Mouse (Mus musculus) c-Kit-positive CD71-positive TER-119-negative erythroid progenitor cells, embryonic 14.5 days (primary cell): ENCODE measurements at regions not wholly inside any gene's neighbourhood (a gene's known extent, or its start where the extent isn't known, plus 50 kb on each side); places are given as distances from the start of the nearest gene placed in this dataset.

ENCODE experiments used
- DNase-seq: peaks from one replicate; pipeline ENCODE4 v3.0.0-alpha.2; 2013; ENCODE audit warnings: low read depth

DNA sequence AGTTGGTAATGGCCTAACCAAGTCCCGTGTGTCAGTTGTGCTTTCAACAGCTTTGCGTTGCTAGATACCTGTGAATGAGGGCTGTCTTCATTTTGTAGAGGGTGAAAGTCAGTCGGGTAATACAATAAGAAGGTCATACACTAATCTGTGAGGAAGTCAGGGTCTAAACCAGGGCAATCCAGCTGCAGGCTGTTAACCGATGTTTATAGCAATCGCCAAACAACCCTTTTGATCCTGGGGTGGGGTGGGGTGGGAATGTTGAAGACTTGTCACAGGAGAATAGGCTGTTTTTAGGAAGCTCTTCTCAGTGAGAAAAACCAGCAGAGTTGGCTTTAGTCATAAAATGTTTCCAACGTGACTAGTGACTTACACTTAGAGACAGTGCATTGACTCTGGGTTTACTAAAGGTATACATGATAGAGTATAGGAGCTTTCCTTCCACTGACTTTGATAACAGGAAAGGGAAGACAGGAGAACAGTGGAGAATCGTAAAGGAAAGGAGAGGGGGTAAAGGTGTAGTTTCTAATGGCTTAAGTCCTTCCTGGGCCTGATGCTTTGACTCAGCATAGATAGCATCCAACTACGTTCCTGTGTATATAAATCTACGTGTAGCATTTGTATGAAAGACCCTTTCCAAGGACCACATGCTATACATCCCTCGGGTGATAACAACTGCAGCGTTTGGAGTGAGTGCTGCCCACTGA, 211.6 kb downstream of the Enc1 start:
- no peak for DNase-seq

- no peak for DNase-seq
Observed at GRCm38 (mm10) chr13:97451276-97451675, 210.4 kb downstream of the Enc1 start.

DNA sequence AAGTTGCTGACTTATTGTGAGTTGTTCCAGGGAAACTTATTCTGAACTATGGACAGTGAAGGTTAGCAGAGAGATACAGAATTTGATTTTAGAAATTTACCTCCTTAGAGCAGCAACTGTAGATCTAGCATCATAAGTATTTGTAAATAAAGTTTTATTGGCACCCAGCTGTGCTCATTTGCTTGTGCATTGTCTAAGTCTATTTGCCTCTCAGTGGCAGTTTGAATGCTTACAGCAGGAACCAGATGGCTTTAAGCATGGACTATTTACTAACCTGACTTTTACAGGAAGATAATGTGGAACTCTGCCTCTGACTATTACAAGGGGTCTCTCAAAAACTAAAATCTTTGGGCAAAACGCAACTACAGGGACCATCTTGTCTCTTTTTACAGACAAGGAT, 207.2 kb downstream of the Enc1 start:
- no peak for DNase-seq

DNA sequence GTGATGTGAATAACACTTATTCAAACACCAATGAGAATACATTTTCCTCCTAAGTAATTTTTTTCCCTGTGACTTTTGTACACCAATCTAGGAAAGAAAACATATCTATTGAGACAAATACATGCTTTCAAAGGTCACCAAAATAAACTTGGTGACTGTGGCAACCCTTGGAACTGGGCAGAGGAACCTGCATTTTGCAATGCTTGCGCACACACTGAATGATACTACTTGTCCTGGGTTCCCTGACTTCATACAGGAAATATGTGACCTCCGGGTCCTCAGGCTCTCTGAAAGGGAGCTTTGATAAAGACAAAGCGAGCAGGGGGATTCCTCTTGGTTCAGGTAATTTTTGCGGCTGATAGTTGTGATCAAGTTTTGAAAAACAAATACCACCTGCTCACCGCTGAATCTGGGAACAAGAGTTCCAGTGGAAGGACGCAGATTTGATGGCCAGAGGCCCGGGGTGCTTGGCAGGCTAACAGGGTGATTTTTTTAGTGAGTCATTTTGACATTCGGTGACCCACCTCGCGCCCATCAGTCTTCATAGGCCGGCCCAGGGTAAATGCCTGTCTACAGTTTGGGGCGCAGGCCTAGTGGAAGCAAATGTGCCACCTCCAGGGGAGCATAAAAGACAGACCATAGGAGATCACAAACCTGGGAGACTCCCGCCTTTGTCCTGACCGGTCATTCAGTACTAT, 203.0 kb downstream of the Enc1 start:
- no peak for DNase-seq

DNA sequence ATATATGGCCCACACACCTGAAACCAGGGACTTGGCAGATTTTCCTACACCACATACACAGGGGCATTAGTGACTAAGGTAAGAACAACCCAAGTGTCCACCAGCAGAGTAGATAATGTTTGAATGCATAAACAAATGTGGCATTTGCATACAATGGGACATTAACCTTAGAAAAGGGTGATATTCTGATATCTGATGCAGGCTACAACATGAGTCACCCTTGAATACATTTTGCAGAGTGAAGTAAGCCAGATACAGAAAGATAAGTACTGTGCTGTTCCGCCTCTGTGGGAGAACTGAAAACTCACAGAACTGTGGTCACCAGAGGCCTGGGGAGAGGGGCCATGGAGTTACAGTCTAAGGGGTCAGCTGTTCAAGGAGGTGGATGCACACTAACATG, 201.9 kb downstream of the Enc1 start:
- no peak for DNase-seq

- no peak for DNase-seq
Observed at GRCm38 (mm10) chr13:97442283-97442682, 201.4 kb downstream of the Enc1 start.

- DNase-seq, result no peak
Observed at GRCm38 (mm10) chr13:97441803-97442202, 200.9 kb downstream of the Enc1 start.

DNA sequence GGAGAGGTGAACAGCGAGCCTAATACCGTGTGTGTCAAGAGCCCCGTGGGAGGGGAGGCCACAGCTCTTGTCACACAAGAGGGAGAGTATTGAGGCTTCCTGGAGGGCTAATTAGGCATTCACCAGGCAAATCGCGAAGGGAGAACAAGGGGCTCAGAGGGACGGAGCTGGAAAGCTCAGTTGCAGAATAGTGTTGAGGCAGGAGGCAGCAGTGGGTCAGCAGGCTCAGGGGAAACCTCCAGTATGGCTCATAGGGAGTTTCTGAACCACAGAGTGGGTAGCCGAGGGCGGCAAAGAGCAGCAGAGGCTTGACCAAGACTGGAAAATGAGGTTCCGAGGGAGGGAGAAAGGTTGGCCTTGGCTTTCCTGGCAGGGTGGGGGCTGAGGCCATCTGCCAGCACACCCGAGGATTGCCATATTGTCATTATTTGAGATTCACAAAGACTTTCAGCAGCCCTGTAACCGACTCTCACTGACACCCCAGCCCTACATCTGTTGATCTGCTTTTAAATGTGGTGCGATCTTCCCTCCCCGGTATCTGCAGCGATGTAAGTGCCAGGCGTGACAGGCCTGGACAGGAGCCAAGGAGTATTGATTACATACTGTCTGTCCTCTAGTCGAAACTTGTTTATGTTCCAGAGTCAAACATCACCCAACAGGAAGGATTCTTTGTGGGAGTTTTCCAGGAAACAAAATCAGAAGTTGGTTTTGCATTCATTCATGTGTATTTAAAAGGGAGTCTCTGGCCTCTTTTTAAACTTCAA, 198.5 kb downstream of the Enc1 start:
- DNase-seq, result no peak

DNA sequence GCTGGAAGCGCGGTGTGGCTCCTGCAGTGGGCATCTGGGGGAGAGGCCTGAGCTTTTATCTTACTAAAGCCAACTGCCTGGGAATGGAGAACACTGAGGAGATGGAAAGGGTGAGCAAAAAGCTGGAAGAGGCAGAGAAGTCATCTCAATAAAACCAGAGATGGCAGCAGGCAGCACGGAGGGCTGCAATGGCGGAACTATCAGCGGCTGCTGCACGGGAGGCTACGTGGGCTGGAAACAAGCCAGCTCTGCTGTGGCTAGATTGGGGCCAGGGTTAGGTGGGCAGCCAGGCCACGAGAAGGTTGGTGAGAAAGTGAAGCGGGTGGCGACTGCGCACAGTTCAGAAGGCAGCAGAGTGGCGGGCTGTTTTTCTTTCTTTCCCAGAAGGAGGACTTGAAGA, 197.8 kb downstream of the Enc1 start:
- DNase-seq, result no peak

DNA sequence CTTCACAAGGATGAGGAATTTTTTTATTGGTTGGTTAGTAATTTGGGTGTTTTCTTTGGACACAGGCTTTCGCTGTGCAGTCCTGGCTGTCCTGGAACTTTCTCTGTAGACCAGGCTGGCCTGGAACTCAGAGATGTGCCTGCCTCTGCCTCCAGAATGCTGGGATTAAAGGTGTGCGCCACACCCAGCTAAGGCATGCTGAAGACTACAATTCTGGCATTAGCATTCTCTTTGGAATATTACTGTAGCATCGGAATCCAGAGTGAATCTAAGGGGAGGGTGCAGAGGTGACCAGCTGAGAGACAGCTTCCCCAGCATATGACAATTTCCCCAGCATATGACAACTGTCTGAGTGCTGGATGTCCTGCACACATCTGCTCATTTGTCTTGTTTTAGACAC, 197.4 kb downstream of the Enc1 start:
- no peak for DNase-seq

DNA sequence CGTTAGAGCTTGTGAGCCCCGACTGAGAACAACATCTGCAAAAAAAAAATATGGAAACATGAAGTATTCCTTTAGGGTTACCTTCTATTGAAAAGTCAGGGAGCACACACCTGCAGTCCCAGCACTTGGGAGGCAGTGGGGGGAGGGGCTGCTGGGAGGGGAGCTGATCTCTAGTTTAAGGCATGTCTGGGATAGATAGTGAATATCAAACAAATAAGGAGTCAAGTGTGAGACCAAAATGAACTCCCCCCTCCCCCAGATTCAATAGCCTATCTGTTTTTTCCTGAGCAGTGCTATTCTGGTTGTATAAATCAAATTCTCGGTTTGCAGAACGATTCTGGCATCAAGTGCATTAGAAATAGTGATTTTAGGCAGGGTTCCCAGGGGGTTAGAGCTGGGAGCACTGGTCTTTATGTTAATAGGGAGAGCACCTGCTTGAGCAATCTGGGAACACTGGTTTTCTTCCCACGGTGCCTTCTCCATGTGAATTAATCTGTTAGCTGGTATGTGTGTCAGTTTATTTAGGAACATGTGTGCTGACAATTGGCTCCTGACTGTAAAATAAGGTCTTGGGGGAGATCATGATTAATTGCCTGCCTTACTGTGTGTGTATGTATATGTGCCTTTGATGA, 195.9 kb downstream of the Enc1 start:
- DNase-seq, result no peak

DNA sequence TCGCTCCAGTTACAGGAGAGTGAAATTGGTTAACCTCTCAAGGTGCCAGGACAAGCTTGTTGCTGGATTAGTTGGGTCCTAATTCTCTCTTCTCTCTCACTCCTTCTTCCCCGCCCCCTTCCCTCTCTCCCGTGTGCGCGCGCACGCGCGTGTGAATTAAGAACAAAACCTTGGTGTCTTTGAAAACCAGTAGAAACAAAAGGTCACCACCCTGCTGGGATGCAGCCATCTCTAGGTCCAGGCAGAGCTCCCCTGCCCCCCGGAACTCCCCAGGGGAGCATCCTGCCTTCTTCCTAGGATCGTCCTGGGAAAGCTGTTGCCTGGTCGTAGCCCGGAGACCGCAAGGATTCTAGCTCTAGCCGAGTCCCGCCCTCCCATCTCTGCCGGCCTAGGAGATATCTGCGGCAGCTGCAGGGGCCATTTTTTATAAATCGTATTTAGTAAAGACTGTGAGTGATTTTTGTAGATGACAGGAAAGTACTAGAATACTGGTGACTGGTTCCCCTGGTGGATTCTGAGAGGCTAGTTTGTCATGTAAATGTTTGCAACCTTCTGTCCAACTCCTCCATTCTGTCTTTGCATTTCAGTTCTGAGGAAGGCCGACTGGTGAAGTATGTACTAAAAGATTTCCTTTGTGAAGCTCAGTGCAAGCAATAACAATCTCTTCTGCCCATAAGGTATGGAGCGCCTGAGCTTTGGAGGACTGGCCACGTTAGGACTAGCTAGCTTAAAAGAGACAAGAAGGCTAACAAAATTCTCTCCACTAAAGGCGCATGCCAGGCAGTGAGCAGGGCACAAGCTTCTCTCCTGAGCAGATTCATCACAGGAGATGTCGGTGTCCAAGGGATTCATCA, 195.2 kb downstream of the Enc1 start:
- DNase-seq, result no peak

GRCm38 (mm10) chr13:97434961-97435864, 194.3 kb downstream of the Enc1 start:
- DNase-seq, result no peak

DNA sequence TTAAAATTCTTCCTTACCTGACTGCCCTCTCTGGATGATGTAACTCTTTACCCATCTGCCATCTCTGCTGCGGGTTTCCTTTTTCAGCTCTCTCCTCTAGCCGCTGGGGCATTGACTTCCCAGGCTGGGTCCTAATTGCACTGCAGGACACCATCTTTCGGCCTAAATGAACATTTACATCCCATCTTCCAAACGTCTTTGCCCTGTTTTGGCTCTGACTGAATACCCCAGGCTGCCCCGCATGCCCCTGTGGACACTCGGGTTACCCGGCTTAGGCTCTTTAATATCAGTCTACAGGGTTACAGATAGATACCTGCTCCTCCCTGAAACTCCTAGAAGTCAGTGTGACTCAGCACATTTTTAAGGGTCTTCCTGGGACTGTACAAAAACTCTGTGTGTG, 193.3 kb downstream of the Enc1 start:
- no peak for DNase-seq

DNA sequence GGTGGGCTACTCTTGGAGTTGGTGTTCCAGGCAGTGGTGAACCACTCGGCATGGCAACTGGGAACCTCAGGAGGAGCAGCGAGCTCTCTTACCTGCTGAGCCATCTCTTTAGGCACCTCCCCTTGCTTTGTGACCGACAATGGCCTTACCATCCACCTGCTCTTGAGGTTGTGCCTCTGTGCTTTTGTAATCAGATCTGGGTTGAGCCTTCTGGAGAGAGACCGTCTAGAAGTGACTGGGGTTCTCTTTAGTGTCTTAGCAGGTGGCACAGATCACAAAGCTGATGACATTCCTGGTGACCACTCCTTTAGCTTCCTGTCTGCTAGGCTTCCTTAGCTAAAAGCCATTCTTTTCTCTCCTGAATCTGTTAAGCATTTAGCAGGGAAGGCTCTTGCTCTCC, 191.7 kb downstream of the Enc1 start:
- no peak for DNase-seq

GRCm38 (mm10) chr13:97430885-97431284, 190.0 kb downstream of the Enc1 start:
- no peak for DNase-seq

DNA sequence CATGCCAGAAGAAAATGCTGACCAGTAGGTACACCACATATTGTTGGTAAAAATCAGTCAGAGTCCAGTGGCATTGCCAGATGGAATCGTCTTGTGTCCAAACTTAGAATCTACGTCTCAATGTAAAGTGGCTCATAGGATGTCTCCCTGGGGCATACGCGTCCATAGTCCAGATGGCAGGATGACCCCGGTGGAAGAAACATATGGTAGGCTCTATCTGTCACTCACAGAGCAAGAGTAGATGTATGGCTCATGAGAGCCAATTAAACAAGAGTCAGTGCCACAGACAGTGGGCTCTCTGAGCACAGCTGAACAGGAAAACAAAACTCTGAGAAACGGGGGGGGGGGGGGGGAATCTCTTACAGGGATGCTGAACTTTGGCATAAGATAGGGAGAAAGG, 187.3 kb downstream of the Enc1 start:
- DNase-seq, result no peak

GRCm38 (mm10) chr13:97427537-97427936, 186.6 kb downstream of the Enc1 start:
- no peak for DNase-seq

DNA sequence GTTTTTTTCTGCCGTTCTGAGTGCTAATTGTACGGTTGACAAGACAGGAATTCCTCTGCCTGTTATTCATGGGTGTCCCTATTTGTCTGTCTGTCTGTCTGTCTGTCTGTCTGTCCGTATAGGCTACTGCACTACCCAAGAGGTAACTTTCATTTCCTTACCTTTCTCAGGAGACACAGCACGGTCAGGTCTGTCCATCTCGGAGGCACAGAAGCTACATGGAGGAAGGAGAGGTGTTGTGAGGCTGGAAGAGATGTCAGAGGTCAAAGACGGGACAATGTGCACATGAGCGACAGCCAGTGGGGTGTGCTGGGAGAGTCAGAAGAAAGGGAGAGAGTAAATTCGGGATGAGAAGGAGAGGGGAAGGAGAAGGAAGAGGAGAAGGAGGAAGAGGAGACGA, 184.8 kb downstream of the Enc1 start:
- DNase-seq, result no peak

GRCm38 (mm10) chr13:97423911-97424310, 183.0 kb downstream of the Enc1 start:
- DNase-seq, result no peak
